Comparison of ENCODE assay signal across 8 mouse cellular contexts in genomic region chr4:133301802-133302201, GRCm38 (mm10). TPM values are rescaled to one million over a fixed set of nuclear protein-coding genes. Genes with fewer than 3 reads are reported as not detected.
A peak's percentile ranks its signal among the peaks of the same experiment; 100 is the strongest.
DNase-seq lines count a peak whose midpoint lies in the region; ATAC-seq and TF ChIP-seq lines count a peak whose summit lies in the region.

No protein-coding gene starts in this region.

- TF ChIP-seq EP300 in CH12.LX (IDR thresholded peaks at IDR 0.05; ENCODE audit: low read length) = no peak
- TF ChIP-seq EP300 in liver, postnatal 0 days (IDR thresholded peaks at IDR 0.05; ENCODE audit: low read depth) = no peak

- no peak for TF ChIP-seq POLR2A in CH12.LX (IDR thresholded peaks at IDR 0.05; ENCODE audit: low read depth, low read length)

- dilution Hi-C loops in CH12.LX (cut with MboI; ENCODE audit: extremely low pct_ligation_motif_present, extremely low pct_unique_long_range_greater_than_20kb, low sequenced_read_pairs) = no loop called here

- no peak overlapping the region for H3K9ac ChIP-seq in CH12.LX (ENCODE audit: insufficient read depth, low read depth)
- no peak overlapping the region for H3K9ac ChIP-seq in forebrain, embryonic 15.5 days (replicated peaks)
- no peak overlapping the region for H3K9ac ChIP-seq in liver, postnatal 0 days (replicated peaks)

- in situ Hi-C loops in CH12.LX (cut with MboI; ENCODE audit: low pct_ligation_motif_present, low pct_unique_long_range_greater_than_20kb, low sequenced_read_pairs) = loop anchor here (5.0 to 10.0 kb wide), 4 partner anchors 40 to 297 kb away; partner anchors contain the start of genes Cd164l2, Gpr3 and Sytl1

- H3K4me2 ChIP-seq in CH12.LX (ENCODE audit: insufficient read depth, low read depth, poor library complexity, severe bottlenecking) = no peak overlapping the region
- H3K4me2 ChIP-seq in forebrain, embryonic 15.5 days (replicated peaks) = no peak overlapping the region
- no peak overlapping the region for H3K4me2 ChIP-seq in liver, postnatal 0 days (ENCODE audit: low read depth, low read length)

- peak; percentile 67 for TF ChIP-seq RAD21 in CH12.LX (IDR thresholded peaks at IDR 0.05; ENCODE audit: low read depth, low read length)

- ATAC-seq in forebrain, embryonic 15.5 days (replicated peaks) = no peak
- ATAC-seq in liver, postnatal 0 days = peak; percentile 30; the same call in 1 of the 2 replicates
- ATAC-seq in activated CD4-positive, CD25-positive, alpha-beta regulatory T cell, adult 4 months = no peak

- no peaks in the 10 kb centered on the region for H3K9me3 ChIP-seq in CH12.LX (replicated peaks; ENCODE audit: low read length)
- no peaks in the 10 kb centered on the region for H3K9me3 ChIP-seq in forebrain, embryonic 15.5 days
- H3K9me3 ChIP-seq in liver, postnatal 0 days (ENCODE audit: low read length) = no peaks in the 10 kb centered on the region

- 26% methylated on average over 4 of the region's 4 CpGs for WGBS in forebrain, embryonic 15.5 days
- 25% methylated on average over 4 of the region's 4 CpGs for WGBS in liver, postnatal 0 days (ENCODE audit: insufficient replicate concordance)

- H3K4me3 ChIP-seq in CH12.LX (replicated peaks in 1 of 3; ENCODE audit: low read depth in 2 of 3, low read length in 2 of 3, poor library complexity in 1 of 3) = no peak overlapping the region
- H3K4me3 ChIP-seq in forebrain, embryonic 15.5 days = no peak overlapping the region
- H3K4me3 ChIP-seq in liver, postnatal 0 days (ENCODE audit: low read depth, low read length) = no peak overlapping the region

- H3K27ac ChIP-seq in CH12.LX (ENCODE audit: insufficient read depth, low read depth) = no peak overlapping the region
- 0 out of 2 replicates have a peak overlapping the region, but pooled peaks have one; percentile 22 for H3K27ac ChIP-seq in forebrain, embryonic 15.5 days (replicated peaks)
- H3K27ac ChIP-seq in liver, postnatal 0 days (ENCODE audit: low read depth) = no peak overlapping the region

- peaks cover 25 to 77% of the 10 kb centered on the region in 2 experiments for H3K36me3 ChIP-seq in CH12.LX (replicated peaks in 1 of 2; ENCODE audit: control insufficient read depth in 1 of 2, insufficient read depth in 1 of 2, low read length in 1 of 2)
- H3K36me3 ChIP-seq in forebrain, embryonic 15.5 days = peaks cover 16% of the 10 kb centered on the region; the same call in 1 of the 2 replicates
- H3K36me3 ChIP-seq in liver, postnatal 0 days (replicated peaks; ENCODE audit: insufficient read depth, low read length) = peaks cover 41% of the 10 kb centered on the region

- DNase-seq in A20 (ENCODE audit: low read depth, low spot score) = peak; percentile 42
- DNase-seq in CH12.LX (ENCODE audit: extremely low read depth) = peak; percentile 49
- DNase-seq in c-Kit-positive CD71-negative TER-119-negative erythroid progenitor cells, embryonic 14.5 days (ENCODE audit: low read depth) = peak; percentile 52
- DNase-seq in kidney, adult 8-10 months = peak; percentile 44 to 72
- DNase-seq in liver, postnatal 0 days = peak; percentile 80
- peak; percentile 79 for DNase-seq in retina, postnatal 1 day

- H3K27me3 ChIP-seq in CH12.LX (replicated peaks) = no peaks in the 10 kb centered on the region
- no peaks in the 10 kb centered on the region for H3K27me3 ChIP-seq in forebrain, embryonic 15.5 days
- no peaks in the 10 kb centered on the region for H3K27me3 ChIP-seq in liver, postnatal 0 days (ENCODE audit: insufficient read depth, low read length)

- no peaks in the 10 kb centered on the region for H3K79me2 ChIP-seq in CH12.LX (replicated peaks; ENCODE audit: control insufficient read depth, extremely low read depth, insufficient read depth, poor library complexity, severe bottlenecking)

- peaks cover 9 to 39% of the 10 kb centered on the region in 2 experiments for H3K4me1 ChIP-seq in CH12.LX (ENCODE audit: control insufficient read depth in 1 of 2, insufficient read depth in 2 of 2)
- H3K4me1 ChIP-seq in forebrain, embryonic 15.5 days = peaks cover 34% of the 10 kb centered on the region
- no peaks in the 10 kb centered on the region for H3K4me1 ChIP-seq in liver, postnatal 0 days (ENCODE audit: insufficient read depth)

- TF ChIP-seq CTCF in CH12.LX (conservative IDR thresholded peaks at IDR 0.05 in 1 of 2, IDR thresholded peaks at IDR 0.05 in 1 of 2; ENCODE audit: low read depth in 2 of 2, low read length in 2 of 2) = peak; percentile 87 to 95
- TF ChIP-seq CTCF in liver, postnatal 0 days (IDR thresholded peaks at IDR 0.05; ENCODE audit: low read depth) = peak; percentile 93

TF ChIP-seq in CH12.LX, 34 proteins besides CTCF, POLR2A, EP300 and RAD21:
- TF ChIP-seq MAFK (IDR thresholded peaks at IDR 0.05; ENCODE audit: insufficient replicate concordance, low read length) (no peak), RCOR1 (conservative IDR thresholded peaks at IDR 0.05; ENCODE audit: low read depth, low read length) (no peak), SMC3 (IDR thresholded peaks at IDR 0.05; ENCODE audit: low read depth, low read length) (peak; percentile 81), MAZ (IDR thresholded peaks at IDR 0.05; ENCODE audit: low read depth, low read length) (no peak), IRF4 (IDR thresholded peaks at IDR 0.05; ENCODE audit: low read depth, low read length) (0 out of 2 replicates have a peak, but pooled peaks have one; percentile 9), ZKSCAN1 (IDR thresholded peaks at IDR 0.05; ENCODE audit: borderline replicate concordance, low read depth, low read length) (no peak), ZC3H11A (IDR thresholded peaks at IDR 0.05; ENCODE audit: low read depth, low read length) (peak; percentile 27; the same call in 1 of the 2 replicates)

RNA-seq across cellular contexts. Expression of gene Tmem222, which starts 24.2 kb away (rescaled TPM):
- total RNA-seq in CH12.LX (2012; rRNA removed) = 64.0 and 64.8 TPM in 2 replicates
- total RNA-seq in CH12.LX (2014; rRNA removed) = 85.0 and 95.7 TPM in 2 replicates
- polyA plus RNA-seq in CH12.LX (2012; ENCODE audit: insufficient read length, low read depth) = 73.2 and 79.5 TPM in 2 replicates
- 107 and 112 TPM in 2 replicates for polyA plus RNA-seq in forebrain, embryonic 15.5 days (2015; fragmentation: Nextera tagmentation; extraction: Ambion mirVana)
- 29.6 and 30.8 TPM in 2 replicates for polyA plus RNA-seq in liver, postnatal 0 days (2015; fragmentation: Nextera tagmentation; extraction: Ambion mirVana)
- polyA plus RNA-seq in activated CD4-positive, CD25-positive, alpha-beta regulatory T cell, adult 4 months (2017; shearing (Covaris generic)) = 10 to 100 TPM; 72.4 to 77.5 TPM

RNA-seq across cellular contexts. Expression of gene Sytl1, which starts 38.9 kb away (rescaled TPM):
- 11.9 and 20.0 TPM in 2 replicates for total RNA-seq in CH12.LX (2012; rRNA removed)
- 8.2 and 8.3 TPM in 2 replicates for total RNA-seq in CH12.LX (2014; rRNA removed)
- polyA plus RNA-seq in CH12.LX (2012; ENCODE audit: insufficient read length, low read depth) = 12.1 and 12.5 TPM in 2 replicates
- polyA plus RNA-seq in forebrain, embryonic 15.5 days (2015; fragmentation: Nextera tagmentation; extraction: Ambion mirVana) = 0.29 and 0.61 TPM in 2 replicates
- polyA plus RNA-seq in liver, postnatal 0 days (2015; fragmentation: Nextera tagmentation; extraction: Ambion mirVana) = 1.0 and 1.3 TPM in 2 replicates
- polyA plus RNA-seq in activated CD4-positive, CD25-positive, alpha-beta regulatory T cell, adult 4 months (2017; shearing (Covaris generic)) = 10 to 100 TPM; 29.6 to 45.6 TPM

RNA-seq across cellular contexts. Expression of gene Wdtc1, which starts 51.5 kb away (rescaled TPM):
- total RNA-seq in CH12.LX (2012; rRNA removed) (6.8 and 10.8 TPM in 2 replicates), CH12.LX (2014; rRNA removed) (2.8 and 3.0 TPM in 2 replicates)
- 9.1 and 9.6 TPM in 2 replicates for polyA plus RNA-seq in CH12.LX (2012; ENCODE audit: insufficient read length, low read depth)
- polyA plus RNA-seq in forebrain, embryonic 15.5 days (2015; fragmentation: Nextera tagmentation; extraction: Ambion mirVana) = 16.2 and 18.1 TPM in 2 replicates
- 5.3 and 5.5 TPM in 2 replicates for polyA plus RNA-seq in liver, postnatal 0 days (2015; fragmentation: Nextera tagmentation; extraction: Ambion mirVana)
- polyA plus RNA-seq in activated CD4-positive, CD25-positive, alpha-beta regulatory T cell, adult 4 months (2017; shearing (Covaris generic)) = 1 to 10 TPM; 5.5 to 8.9 TPM
